Mouse (Mus musculus): ENCODE measurements at regions not wholly inside any gene's neighbourhood (a gene's known extent, or its start where the extent isn't known, plus 50 kb on each side); places are given as distances from the start of the nearest gene placed in this dataset.
A peak's percentile ranks its signal among the peaks of the same experiment; 100 is the strongest.

- ATAC-seq: no peak
- no peak overlapping the region for H3K4me3 ChIP-seq (ENCODE audit: low read depth, low read length)
- H3K4me2 ChIP-seq (ENCODE audit: low read length): no peak overlapping the region
- H3K9me3 ChIP-seq (replicated peaks; ENCODE audit: control insufficient read depth, low read length, poor library complexity, severe bottlenecking): no peaks in the 10 kb centered on the region
- 81% methylated on average over 7 of the region's 7 CpGs for WGBS
- no peaks in the 10 kb centered on the region for H3K4me1 ChIP-seq (ENCODE audit: control insufficient read depth, insufficient read depth, low read length)
- no peaks in the 10 kb centered on the region for H3K36me3 ChIP-seq (ENCODE audit: control insufficient read depth, insufficient read depth, low read length)
- H3K27me3 ChIP-seq (ENCODE audit: control insufficient read depth, insufficient read depth, low read depth, low read length): no peaks in the 10 kb centered on the region
- no peak overlapping the region for H3K27ac ChIP-seq (ENCODE audit: low read length)
- no peak overlapping the region for H3K9ac ChIP-seq (ENCODE audit: low read depth, low read length)
Observed at GRCm38 (mm10) chr16:51169294-51169693, 578.3 kb upstream of the Ccdc54 start.

GRCm38 (mm10) chr16:51160768-51161167, 569.8 kb upstream of the Ccdc54 start:
- Histone ChIP-seq H3K4me3 (ENCODE audit: low read depth, low read length) (no peak overlapping the region), H3K27ac (ENCODE audit: low read length) (no peak overlapping the region), H3K27me3 (ENCODE audit: control insufficient read depth, insufficient read depth, low read depth, low read length) (no peaks in the 10 kb centered on the region), H3K36me3 (ENCODE audit: control insufficient read depth, insufficient read depth, low read length) (no peaks in the 10 kb centered on the region), H3K4me2 (ENCODE audit: low read length) (no peak overlapping the region), H3K9ac (ENCODE audit: low read depth, low read length) (no peak overlapping the region), H3K4me1 (ENCODE audit: control insufficient read depth, insufficient read depth, low read length) (no peaks in the 10 kb centered on the region), H3K9me3 (replicated peaks; ENCODE audit: control insufficient read depth, low read length, poor library complexity, severe bottlenecking) (no peaks in the 10 kb centered on the region)
- 0 out of 2 replicates have a peak, but pooled peaks have one; percentile 32 for ATAC-seq
- 69% methylated on average over 5 of the region's 5 CpGs for WGBS

- Histone ChIP-seq H3K9ac (ENCODE audit: low read depth, low read length) (no peak overlapping the region), H3K4me2 (ENCODE audit: low read length) (no peak overlapping the region), H3K36me3 (ENCODE audit: control insufficient read depth, insufficient read depth, low read length) (no peaks in the 10 kb centered on the region), H3K9me3 (replicated peaks; ENCODE audit: control insufficient read depth, low read length, poor library complexity, severe bottlenecking) (no peaks in the 10 kb centered on the region), H3K27me3 (ENCODE audit: control insufficient read depth, insufficient read depth, low read depth, low read length) (no peaks in the 10 kb centered on the region), H3K27ac (ENCODE audit: low read length) (no peak overlapping the region), H3K4me3 (ENCODE audit: low read depth, low read length) (no peak overlapping the region), H3K4me1 (ENCODE audit: control insufficient read depth, insufficient read depth, low read length) (no peaks in the 10 kb centered on the region)
- no peak for ATAC-seq
- 90% methylated on average over 7 of the region's 7 CpGs for WGBS
Observed at GRCm38 (mm10) chr16:51138575-51138974, 547.6 kb upstream of the Ccdc54 start.

- no peak overlapping the region for H3K27ac ChIP-seq (ENCODE audit: low read length)
- peaks cover 6% of the 10 kb centered on the region; the same call in 1 of the 2 replicates for H3K4me1 ChIP-seq (ENCODE audit: control insufficient read depth, insufficient read depth, low read length)
- H3K27me3 ChIP-seq (ENCODE audit: control insufficient read depth, insufficient read depth, low read depth, low read length): no peaks in the 10 kb centered on the region
- no peaks in the 10 kb centered on the region for H3K9me3 ChIP-seq (replicated peaks; ENCODE audit: control insufficient read depth, low read length, poor library complexity, severe bottlenecking)
- no peak for ATAC-seq
- H3K4me3 ChIP-seq (ENCODE audit: low read depth, low read length): no peak overlapping the region
- no peak overlapping the region for H3K4me2 ChIP-seq (ENCODE audit: low read length)
- H3K36me3 ChIP-seq (ENCODE audit: control insufficient read depth, insufficient read depth, low read length): no peaks in the 10 kb centered on the region
- WGBS: 68% methylated on average over 1 of the region's 1 CpGs
- no peak overlapping the region for H3K9ac ChIP-seq (ENCODE audit: low read depth, low read length)
Observed at GRCm38 (mm10) chr16:51119835-51120234, 528.9 kb upstream of the Ccdc54 start.

- H3K36me3 ChIP-seq (ENCODE audit: control insufficient read depth, insufficient read depth, low read length): no peaks in the 10 kb centered on the region
- H3K4me1 ChIP-seq (ENCODE audit: control insufficient read depth, insufficient read depth, low read length): peaks cover 6% of the 10 kb centered on the region; the same call in 1 of the 2 replicates
- no peak overlapping the region for H3K4me3 ChIP-seq (ENCODE audit: low read depth, low read length)
- H3K9me3 ChIP-seq (replicated peaks; ENCODE audit: control insufficient read depth, low read length, poor library complexity, severe bottlenecking): no peaks in the 10 kb centered on the region
- H3K27me3 ChIP-seq (ENCODE audit: control insufficient read depth, insufficient read depth, low read depth, low read length): no peaks in the 10 kb centered on the region
- no peak overlapping the region for H3K4me2 ChIP-seq (ENCODE audit: low read length)
- 23% methylated on average over 3 of the region's 3 CpGs for WGBS
- peak; percentile 51 for ATAC-seq
- H3K9ac ChIP-seq (ENCODE audit: low read depth, low read length): no peak overlapping the region
- H3K27ac ChIP-seq (ENCODE audit: low read length): no peak overlapping the region
Observed at GRCm38 (mm10) chr16:51118365-51118764, 527.4 kb upstream of the Ccdc54 start.

- no peak overlapping the region for H3K4me3 ChIP-seq (ENCODE audit: low read depth, low read length)
- 0 out of 2 replicates have a peak overlapping the region, but pooled peaks have one; percentile 12 for H3K27ac ChIP-seq (ENCODE audit: low read length)
- H3K36me3 ChIP-seq (ENCODE audit: control insufficient read depth, insufficient read depth, low read length): no peaks in the 10 kb centered on the region
- no peak overlapping the region for H3K9ac ChIP-seq (ENCODE audit: low read depth, low read length)
- H3K4me2 ChIP-seq (ENCODE audit: low read length): peak overlapping the region; percentile 31
- peaks cover 6% of the 10 kb centered on the region; the same call in 1 of the 2 replicates for H3K4me1 ChIP-seq (ENCODE audit: control insufficient read depth, insufficient read depth, low read length)
- no peaks in the 10 kb centered on the region for H3K9me3 ChIP-seq (replicated peaks; ENCODE audit: control insufficient read depth, low read length, poor library complexity, severe bottlenecking)
- peak; percentile 71; the same call in 1 of the 2 replicates for ATAC-seq
- 14% methylated on average over 5 of the region's 5 CpGs for WGBS
- H3K27me3 ChIP-seq (ENCODE audit: control insufficient read depth, insufficient read depth, low read depth, low read length): no peaks in the 10 kb centered on the region
Observed at GRCm38 (mm10) chr16:51117836-51118235, 526.9 kb upstream of the Ccdc54 start.

GRCm38 (mm10) chr16:51109864-51110263, 518.9 kb upstream of the Ccdc54 start:
- H3K4me2 ChIP-seq (ENCODE audit: low read length): no peak overlapping the region
- no peak for ATAC-seq

GRCm38 (mm10) chr16:51107421-51107820, 516.5 kb upstream of the Ccdc54 start:
- 96% methylated on average over 4 of the region's 4 CpGs for WGBS
- no peak overlapping the region for H3K4me3 ChIP-seq (ENCODE audit: low read depth, low read length)
- no peaks in the 10 kb centered on the region for H3K36me3 ChIP-seq (ENCODE audit: control insufficient read depth, insufficient read depth, low read length)
- ATAC-seq: no peak
- H3K9me3 ChIP-seq (replicated peaks; ENCODE audit: control insufficient read depth, low read length, poor library complexity, severe bottlenecking): no peaks in the 10 kb centered on the region
- no peak overlapping the region for H3K9ac ChIP-seq (ENCODE audit: low read depth, low read length)
- H3K4me1 ChIP-seq (ENCODE audit: control insufficient read depth, insufficient read depth, low read length): no peaks in the 10 kb centered on the region
- no peak overlapping the region for H3K4me2 ChIP-seq (ENCODE audit: low read length)
- no peaks in the 10 kb centered on the region for H3K27me3 ChIP-seq (ENCODE audit: control insufficient read depth, insufficient read depth, low read depth, low read length)
- no peak overlapping the region for H3K27ac ChIP-seq (ENCODE audit: low read length)

More at GRCm38 (mm10) chr16:51109864-51110263, 518.9 kb upstream of the Ccdc54 start:
- no peaks in the 10 kb centered on the region for H3K27me3 ChIP-seq (ENCODE audit: control insufficient read depth, insufficient read depth, low read depth, low read length)
- H3K4me1 ChIP-seq (ENCODE audit: control insufficient read depth, insufficient read depth, low read length): no peaks in the 10 kb centered on the region
- no peaks in the 10 kb centered on the region for H3K36me3 ChIP-seq (ENCODE audit: control insufficient read depth, insufficient read depth, low read length)
- H3K4me3 ChIP-seq (ENCODE audit: low read depth, low read length): no peak overlapping the region
- no peak overlapping the region for H3K27ac ChIP-seq (ENCODE audit: low read length)
- H3K9me3 ChIP-seq (replicated peaks; ENCODE audit: control insufficient read depth, low read length, poor library complexity, severe bottlenecking): no peaks in the 10 kb centered on the region
- H3K9ac ChIP-seq (ENCODE audit: low read depth, low read length): no peak overlapping the region

GRCm38 (mm10) chr16:51086556-51086955, 495.6 kb upstream of the Ccdc54 start:
- Histone ChIP-seq H3K4me2 (ENCODE audit: low read length) (no peak overlapping the region), H3K9ac (ENCODE audit: low read depth, low read length) (no peak overlapping the region), H3K27ac (ENCODE audit: low read length) (no peak overlapping the region), H3K4me3 (ENCODE audit: low read depth, low read length) (no peak overlapping the region), H3K4me1 (ENCODE audit: control insufficient read depth, insufficient read depth, low read length) (no peaks in the 10 kb centered on the region), H3K27me3 (ENCODE audit: control insufficient read depth, insufficient read depth, low read depth, low read length) (no peaks in the 10 kb centered on the region), H3K9me3 (replicated peaks; ENCODE audit: control insufficient read depth, low read length, poor library complexity, severe bottlenecking) (no peaks in the 10 kb centered on the region), H3K36me3 (ENCODE audit: control insufficient read depth, insufficient read depth, low read length) (no peaks in the 10 kb centered on the region)
- WGBS: 87% methylated on average over 7 of the region's 7 CpGs
- ATAC-seq: no peak
